25 mouse cellular contexts compared by ENCODE assay signal in genomic region chr1:91525838-91526237, GRCm38 (mm10). TPM values are rescaled to one million over a fixed set of nuclear protein-coding genes. Genes with fewer than 3 reads are reported as not detected.
A peak's percentile ranks its signal among the peaks of the same experiment; 100 is the strongest.
DNase-seq lines count a peak whose midpoint lies in the region; ATAC-seq and TF ChIP-seq lines count a peak whose summit lies in the region.
"Had no signal": no experiment of that assay in that cellular context is flagged by ENCODE, and none has a peak within 500 bp of the region (broad histone marks: within the 10 kb centered on the region; RNA-seq: fewer than 3 reads in every experiment).

No protein-coding gene starts in this region.

- H3K27me3 ChIP-seq in heart, embryonic 10.5 days (ENCODE audit: insufficient read depth, poor library complexity, severe bottlenecking), result no peaks in the 10 kb centered on the region
- H3K27me3 ChIP-seq in midbrain, embryonic 14.5 days (ENCODE audit: control insufficient read depth, insufficient read depth, low read length), result no peaks in the 10 kb centered on the region
- H3K27me3 ChIP-seq in midbrain, embryonic 11.5 days (ENCODE audit: control insufficient read depth, insufficient read depth, low read length), result no peaks in the 10 kb centered on the region
- H3K27me3 ChIP-seq: CH12.LX; forebrain, embryonic 13.5 days; limb, embryonic 13.5 days; liver, embryonic 12.5 days; midbrain, embryonic 12.5 days; Patski had no signal

- H3K4me1 ChIP-seq in heart, embryonic 10.5 days, result no peaks in the 10 kb centered on the region
- H3K4me1 ChIP-seq in midbrain, embryonic 14.5 days (ENCODE audit: control insufficient read depth, insufficient read depth, low read length), result no peaks in the 10 kb centered on the region
- no peaks in the 10 kb centered on the region for H3K4me1 ChIP-seq in midbrain, embryonic 11.5 days (ENCODE audit: control insufficient read depth, insufficient read depth, low read length)
- H3K4me1 ChIP-seq: forebrain, embryonic 13.5 days; limb, embryonic 13.5 days; midbrain, embryonic 12.5 days had no signal

- no peak for TF ChIP-seq CTCF in brain, embryonic 14.5 days (IDR thresholded peaks at IDR 0.05; ENCODE audit: borderline replicate concordance, extremely low read depth, insufficient read depth, insufficient read length)

- H3K9me3 ChIP-seq in heart, embryonic 10.5 days, result no peaks in the 10 kb centered on the region
- H3K9me3 ChIP-seq in midbrain, embryonic 14.5 days (ENCODE audit: control insufficient read depth, low read length), result no peaks in the 10 kb centered on the region
- H3K9me3 ChIP-seq in midbrain, embryonic 11.5 days (ENCODE audit: control insufficient read depth, low read length), result no peaks in the 10 kb centered on the region
- H3K9me3 ChIP-seq: forebrain, embryonic 13.5 days; G1E; limb, embryonic 13.5 days; liver, embryonic 12.5 days; midbrain, embryonic 12.5 days had no signal

- intact Hi-C loops in gastrocnemius, postnatal 14 days (cut with DNase I; ENCODE audit: low total_unique reads), result loop anchor here (5.0 kb wide), 1 partner anchor 36 kb away; no protein-coding TSS in a partner anchor

- 90% methylated on average over 14 of the region's 14 CpGs for WGBS in heart, embryonic 10.5 days
- WGBS in midbrain, embryonic 14.5 days, result 82% methylated on average over 14 of the region's 14 CpGs
- 89% methylated on average over 14 of the region's 14 CpGs for WGBS in midbrain, embryonic 11.5 days

- TF ChIP-seq POLR2A in brain, embryonic 14.5 days (IDR thresholded peaks at IDR 0.05; ENCODE audit: borderline replicate concordance, extremely low read depth, insufficient read depth, insufficient read length, poor library complexity, severe bottlenecking), result no peak

- no peak overlapping the region for H3K4me3 ChIP-seq in heart, embryonic 10.5 days
- H3K4me3 ChIP-seq in midbrain, embryonic 14.5 days (replicated peaks; ENCODE audit: low read depth, low read length), result no peak overlapping the region
- no peak overlapping the region for H3K4me3 ChIP-seq in midbrain, embryonic 11.5 days (ENCODE audit: low read depth, low read length)
- H3K4me3 ChIP-seq: forebrain, embryonic 13.5 days; limb, embryonic 13.5 days; liver, embryonic 12.5 days; midbrain, embryonic 12.5 days had no signal

- no peak overlapping the region for H3K9ac ChIP-seq in midbrain, embryonic 14.5 days (replicated peaks; ENCODE audit: low read length)
- no peak overlapping the region for H3K9ac ChIP-seq in midbrain, embryonic 11.5 days (ENCODE audit: low read length)
- H3K9ac ChIP-seq: forebrain, embryonic 13.5 days; limb, embryonic 13.5 days; liver, embryonic 12.5 days; midbrain, embryonic 12.5 days had no signal

- DNase-seq in gastrocnemius, postnatal 14 days, result peak; percentile 16
- no peak for DNase-seq in gastrocnemius, adult 8-10 months (ENCODE audit: low spot score in 2 of 2)
- DNase-seq in heart, postnatal 4 days, result peak; percentile 61
- no peak for DNase-seq in heart, embryonic 10.5 days (ENCODE audit: low spot score)
- peak; percentile 37 for DNase-seq in midbrain, embryonic 14.5 days
- no peak for DNase-seq in midbrain, embryonic 11.5 days (ENCODE audit: low spot score, missing footprints)
- peak; percentile 22 for DNase-seq in brain, embryonic 14.5 days (ENCODE audit: low read depth)
- DNase-seq: adrenal gland, postnatal 36 days; B cell, adult 2 months; cerebellum, adult 11-12 months; kidney, adult 2 months; kidney, postnatal 36 days; layer of hippocampus, postnatal 36 days; lung, adult 18-20 months; lung, postnatal 10 days; right cerebral cortex, postnatal 25 days; thymus, adult 18-20 months; thymus, postnatal 4 days had no signal

- no peak for ATAC-seq in midbrain, embryonic 14.5 days (ENCODE audit: low FRiP score, low TSS enrichment)
- ATAC-seq in midbrain, embryonic 11.5 days (ENCODE audit: low FRiP score), result no peak
- ATAC-seq: forebrain, embryonic 13.5 days; liver, embryonic 12.5 days; Patski had no signal

- no peak overlapping the region for H3K4me2 ChIP-seq in midbrain, embryonic 14.5 days (ENCODE audit: low read length)
- no peak overlapping the region for H3K4me2 ChIP-seq in midbrain, embryonic 11.5 days
- H3K4me2 ChIP-seq: forebrain, embryonic 13.5 days; limb, embryonic 13.5 days; liver, embryonic 12.5 days; midbrain, embryonic 12.5 days had no signal

- peaks cover 46% of the 10 kb centered on the region for H3K36me3 ChIP-seq in heart, embryonic 10.5 days
- H3K36me3 ChIP-seq in midbrain, embryonic 14.5 days (ENCODE audit: control insufficient read depth, insufficient read depth, low read length), result peaks cover 75% of the 10 kb centered on the region
- no peaks in the 10 kb centered on the region; the same call in none of the 2 replicates for H3K36me3 ChIP-seq in midbrain, embryonic 11.5 days (ENCODE audit: control insufficient read depth, insufficient read depth, low read length)

- no peak overlapping the region for H3K27ac ChIP-seq in heart, embryonic 10.5 days
- no peak overlapping the region for H3K27ac ChIP-seq in midbrain, embryonic 14.5 days (replicated peaks; ENCODE audit: low read depth, low read length)
- no peak overlapping the region for H3K27ac ChIP-seq in midbrain, embryonic 11.5 days (ENCODE audit: low read depth, low read length)
- H3K27ac ChIP-seq: forebrain, embryonic 13.5 days; limb, embryonic 13.5 days; liver, embryonic 12.5 days; midbrain, embryonic 12.5 days had no signal

RNA-seq across cellular contexts. Expression of gene Asb1, which starts 14.5 kb away (rescaled TPM):
- total RNA-seq in gastrocnemius, postnatal 14 days (2021), result 10 to 100 TPM; 13.8 to 14.9 TPM
- total RNA-seq in gastrocnemius, adult 8-10 months (2022), result 10 to 100 TPM; 12.8 to 16.7 (median 15.5) TPM
- 10 to 100 TPM; 17.5 to 18.2 TPM for total RNA-seq in heart, postnatal 4 days (2021)
- 9.0 and 11.1 TPM in 2 replicates for polyA plus RNA-seq in heart, embryonic 10.5 days (2016; fragmentation: Nextera tagmentation; extraction: Ambion mirVana)
- polyA plus RNA-seq in midbrain, embryonic 14.5 days (2014; fragmentation: Nextera tagmentation; extraction: Ambion mirVana), result 10.6 and 14.9 TPM in 2 replicates
- 9.4 and 9.8 TPM in 2 replicates for polyA plus RNA-seq in midbrain, embryonic 11.5 days (2014; fragmentation: Nextera tagmentation; extraction: Ambion mirVana)
- polyA plus RNA-seq in brain, embryonic 14.5 days (2012; rRNA removed), result 15.5 and 16.9 TPM in 2 replicates

RNA-seq across cellular contexts. Expression of gene Traf3ip1, which starts 31.4 kb away (rescaled TPM):
- 1 to 10 TPM; 3.2 to 3.3 TPM for total RNA-seq in gastrocnemius, postnatal 14 days (2021)
- 1 to 10 TPM; 2.9 to 3.7 (median 3.3) TPM for total RNA-seq in gastrocnemius, adult 8-10 months (2022)
- 1 to 10 TPM; 4.3 to 4.6 TPM for total RNA-seq in heart, postnatal 4 days (2021)
- 6.1 and 7.3 TPM in 2 replicates for polyA plus RNA-seq in heart, embryonic 10.5 days (2016; fragmentation: Nextera tagmentation; extraction: Ambion mirVana)
- 8.6 and 9.2 TPM in 2 replicates for polyA plus RNA-seq in midbrain, embryonic 14.5 days (2014; fragmentation: Nextera tagmentation; extraction: Ambion mirVana)
- 6.0 and 7.3 TPM in 2 replicates for polyA plus RNA-seq in midbrain, embryonic 11.5 days (2014; fragmentation: Nextera tagmentation; extraction: Ambion mirVana)
- polyA plus RNA-seq in brain, embryonic 14.5 days (2012; rRNA removed), result 18.3 and 20.1 TPM in 2 replicates

Comparison
In these comparisons a context has a peak if more than half of its experiments do, and no peak if none do; other contexts are left out.
1. DNase-seq: peak in gastrocnemius, postnatal 14 days (single experiment), heart, postnatal 4 days (single experiment), midbrain, embryonic 14.5 days (single experiment) and brain, embryonic 14.5 days (single experiment); none in gastrocnemius, adult 8-10 months (0 of 2), heart, embryonic 10.5 days (single experiment) and midbrain, embryonic 11.5 days (single experiment).